Mouse (Mus musculus) limb, embryonic 14.5 days (tissue): ENCODE data around the gene Dnmt1. TPM values are rescaled to one million over a fixed set of nuclear protein-coding genes. Genes with fewer than 3 reads are reported as not detected.

Experiments
- ATAC-seq: fragments of 200-750 bp; cut with Nextera tagmentation; 2 replicates; pipeline ENCODE4 v1.8.0; 2017; ENCODE audit warnings: low read depth, moderate number of reproducible peaks, moderate TSS enrichment; ENCODE audit not compliant: low FRiP score
- DNase-seq: peaks from one replicate; pipeline ENCODE4 v3.0.0-alpha.2; 2015; ENCODE audit warnings: low spot score
- H3K27ac ChIP-seq: fragments of 300-500 bp; sonication (generic); replicated peaks from 2 replicates; pipeline ENCODE4 v1.5.1; 2014; ENCODE audit warnings: low read depth, mild to moderate bottlenecking, low read length, moderate library complexity, mixed read lengths
- H3K27me3 ChIP-seq: fragments of 300-500 bp; sonication (generic); 2 replicates; pipeline ENCODE4 v1.6.1; 2014; ENCODE audit warnings: low read length, mixed read lengths; ENCODE audit not compliant: control insufficient read depth, insufficient read depth
- H3K36me3 ChIP-seq: fragments of 300-500 bp; sonication (generic); 2 replicates; pipeline ENCODE4 v1.6.1; 2014; ENCODE audit warnings: mild to moderate bottlenecking, low read length, moderate library complexity, mixed read lengths; ENCODE audit not compliant: control insufficient read depth, insufficient read depth
- H3K4me1 ChIP-seq: fragments of 300-500 bp; sonication (generic); 2 replicates; pipeline ENCODE4 v1.6.1; 2014; ENCODE audit warnings: antibody characterized with exemption, low read length, mixed read lengths; ENCODE audit not compliant: control insufficient read depth, insufficient read depth
- H3K4me2 ChIP-seq: fragments of 300-500 bp; sonication (generic); replicated peaks from 2 replicates; pipeline ENCODE4 v1.6.1; 2014; ENCODE audit warnings: low read depth, mild to moderate bottlenecking, low read length, moderate library complexity; ENCODE audit not compliant: severe bottlenecking
- H3K4me3 ChIP-seq: fragments of 300-500 bp; sonication (generic); replicated peaks from 2 replicates; pipeline ENCODE4 v1.5.1; 2014; ENCODE audit warnings: low read length
- H3K9ac ChIP-seq: fragments of 300-500 bp; sonication (generic); 2 replicates; pipeline ENCODE4 v1.6.1; 2014; ENCODE audit warnings: mild to moderate bottlenecking, low read depth, low read length, moderate library complexity; ENCODE audit not compliant: severe bottlenecking
- H3K9me3 ChIP-seq: fragments of 300-500 bp; sonication (generic); 2 replicates; pipeline ENCODE4 v1.6.1; 2016; ENCODE audit warnings: low read length; ENCODE audit not compliant: control insufficient read depth
- POLR2A ChIP-seq: fragments of 200-500 bp; IDR thresholded peaks from 2 replicates; pipeline ENCODE4 v1.8.0; 2012; ENCODE audit warnings: inconsistent platforms, mild to moderate bottlenecking, moderate library complexity, borderline replicate concordance; ENCODE audit not compliant: insufficient read depth, insufficient read length; ENCODE audit errors: extremely low read depth
- WGBS: fragments of 180-500 bp; shearing (Covaris S2); extraction: QIAGEN DNeasy Blood & Tissue Kit; methylation state at CpG from one replicate; pipeline ENCODE4 v1.1.7; 2014; 5-methylcytosine and 5-hydroxymethylcytosine counted together
- polyA plus RNA-seq, 2 experiments: library from polyadenylated mRNA; depleted of rRNA in 1 of 2; stranded (reverse) in 1 of 2; unstranded in 1 of 2; fragments of >200 nt; fragmentation: Nextera tagmentation in 1 of 2; extraction: Ambion mirVana in 1 of 2; gene quantifications; 2 replicates each; pipeline versions ENCODE4 v1.2.1 to v1.2.3; 2012 to 2014

Dnmt1 gene
- polyA plus RNA-seq (2012; rRNA removed) (115 and 118 TPM in 2 replicates), polyA plus RNA-seq (2014; fragmentation: Nextera tagmentation; extraction: Ambion mirVana) (60.9 and 62.0 TPM in 2 replicates)

DNA sequence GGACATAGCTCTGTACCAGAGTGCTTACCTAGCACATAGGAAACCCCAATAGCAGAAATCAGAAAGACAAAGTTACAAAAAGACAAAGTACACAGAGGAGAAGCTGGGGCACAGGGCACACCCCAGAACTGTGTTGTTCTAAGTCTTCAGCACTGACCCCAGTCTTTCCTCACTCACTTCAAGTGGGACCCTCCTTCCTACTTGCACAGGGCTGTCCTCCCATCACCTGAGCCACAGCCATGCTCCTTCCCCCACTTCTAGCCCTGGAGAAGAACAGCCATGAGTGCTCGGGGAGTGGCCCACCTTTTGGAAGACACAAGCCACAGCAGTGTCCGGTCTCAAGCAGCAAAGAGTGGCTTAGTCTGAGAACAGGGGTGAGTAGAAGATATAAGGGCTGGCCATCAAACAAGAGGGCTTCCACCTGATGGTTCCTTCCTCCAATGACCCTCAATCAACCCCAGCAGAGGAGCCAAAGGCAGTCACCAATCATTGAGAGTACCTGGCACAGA, at the start of gene Dnmt1:
Gene Dnmt1, minus strand, starts transcription at position 459 of the 509 bp plus-strand sequence.
- no peak for ATAC-seq
- Histone ChIP-seq H3K4me1 (no peaks in the 10 kb centered on the region), H3K27ac (no peak within 1 kb of the TSS), H3K9me3 (no peaks in the 10 kb centered on the region), H3K9ac (no peak within 1 kb of the TSS), H3K27me3 (no peaks in the 10 kb centered on the region), H3K36me3 (peaks cover 9% of the 10 kb centered on the region), H3K4me3 (no peak within 1 kb of the TSS), H3K4me2 (no peak within 1 kb of the TSS)
- no peak for DNase-seq
- TF ChIP-seq POLR2A = no peak
- 81% methylated on average over 2 of the region's 2 CpGs for WGBS

- no peak for ATAC-seq
- no peaks in the 10 kb centered on the region for H3K27me3 ChIP-seq
- no peak overlapping the region for H3K4me3 ChIP-seq
- H3K9ac ChIP-seq = no peak overlapping the region
- no peak overlapping the region for H3K4me2 ChIP-seq
- no peak for TF ChIP-seq POLR2A
- 82% methylated on average over 7 of the region's 7 CpGs for WGBS
- H3K27ac ChIP-seq = no peak overlapping the region
- DNase-seq = no peak
- H3K36me3 ChIP-seq = peaks cover 34% of the 10 kb centered on the region
- no peaks in the 10 kb centered on the region for H3K9me3 ChIP-seq
- 0 out of 2 replicates have a peak, but pooled peaks cover 2% of the 10 kb centered on the region for H3K4me1 ChIP-seq
Observed at GRCm38 (mm10) chr9:21008007-21008406, 48.3 kb upstream of the Dnmt1 start.

- 0 out of 2 replicates have a peak, but pooled peaks cover 2% of the 10 kb centered on the region for H3K4me1 ChIP-seq
- H3K27ac ChIP-seq = no peak overlapping the region
- ATAC-seq (no peak), DNase-seq (no peak)
- H3K9me3 ChIP-seq = no peaks in the 10 kb centered on the region
- peaks cover 34% of the 10 kb centered on the region for H3K36me3 ChIP-seq
- no peak for TF ChIP-seq POLR2A
- 96% methylated on average over 10 of the region's 10 CpGs for WGBS
- H3K4me2 ChIP-seq = no peak overlapping the region
- H3K9ac ChIP-seq = no peak overlapping the region
- H3K4me3 ChIP-seq = no peak overlapping the region
- H3K27me3 ChIP-seq = no peaks in the 10 kb centered on the region
Observed at GRCm38 (mm10) chr9:21007313-21007952, 47.7 kb upstream of the Dnmt1 start.

DNA sequence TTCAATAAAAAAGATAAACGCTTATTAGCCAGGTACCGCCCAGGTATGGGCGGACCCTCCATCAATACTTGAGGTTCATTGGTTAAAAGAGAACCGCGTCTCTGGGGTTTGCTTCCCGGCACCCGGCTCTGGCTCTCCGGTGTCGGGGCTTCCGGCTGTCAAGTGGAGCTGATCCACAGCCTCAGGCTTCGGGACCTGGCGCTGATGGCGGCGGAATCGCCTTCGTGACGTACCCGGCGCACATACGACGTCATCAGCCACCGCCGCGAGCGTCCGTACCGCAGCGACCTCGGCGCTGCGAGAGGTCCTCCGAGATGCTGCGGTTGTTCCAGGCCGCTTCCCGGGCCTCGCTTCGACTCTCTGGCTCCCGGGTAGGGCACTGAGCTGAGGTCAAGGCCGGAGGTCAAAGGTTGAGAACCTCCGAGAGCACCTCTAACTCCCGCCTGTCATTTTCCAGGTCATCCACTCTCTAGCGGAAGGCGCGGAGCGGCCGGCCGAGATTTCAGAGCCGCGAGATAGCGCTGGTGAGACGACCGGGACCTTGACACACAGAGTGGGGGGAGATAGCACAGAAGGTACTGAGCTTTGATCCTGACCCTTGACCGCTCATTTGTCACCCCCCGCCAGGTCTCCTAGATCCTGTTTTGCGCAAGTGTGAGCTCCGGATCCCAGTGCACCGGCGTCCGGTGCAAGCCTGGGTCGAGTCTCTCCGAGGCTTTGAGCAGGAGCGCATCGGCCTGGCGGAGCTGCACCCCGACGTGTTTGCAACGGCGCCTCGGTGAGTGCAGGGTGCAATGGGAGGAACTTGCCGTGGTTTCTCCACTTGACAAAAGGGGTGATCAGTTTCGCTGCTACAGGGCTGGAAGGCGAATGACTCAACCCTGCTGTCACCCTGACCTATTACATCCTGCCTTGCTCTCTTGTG, 43.2 kb upstream of the Dnmt1 start, which contains the start of gene Mrpl4:
Gene Mrpl4, plus strand, starts transcription at position 112 of the 925 bp plus-strand sequence.
- H3K27ac ChIP-seq = peak within 1 kb of the TSS; percentile 73
- 2% methylated on average over 71 of the region's 72 CpGs for WGBS
- peak; percentile 86; the same call in 1 of the 2 replicates for TF ChIP-seq POLR2A
- DNase-seq (peak; percentile 73), ATAC-seq (peak; percentile 84)
- peak within 1 kb of the TSS; percentile 83 for H3K4me2 ChIP-seq
- no peaks in the 10 kb centered on the region for H3K9me3 ChIP-seq
- peaks cover 22% of the 10 kb centered on the region for H3K36me3 ChIP-seq
- H3K4me3 ChIP-seq = peak within 1 kb of the TSS; percentile 92
- peak within 1 kb of the TSS; percentile 87 for H3K9ac ChIP-seq
- 0 out of 2 replicates have a peak, but pooled peaks cover 2% of the 10 kb centered on the region for H3K4me1 ChIP-seq
- no peaks in the 10 kb centered on the region for H3K27me3 ChIP-seq

DNA sequence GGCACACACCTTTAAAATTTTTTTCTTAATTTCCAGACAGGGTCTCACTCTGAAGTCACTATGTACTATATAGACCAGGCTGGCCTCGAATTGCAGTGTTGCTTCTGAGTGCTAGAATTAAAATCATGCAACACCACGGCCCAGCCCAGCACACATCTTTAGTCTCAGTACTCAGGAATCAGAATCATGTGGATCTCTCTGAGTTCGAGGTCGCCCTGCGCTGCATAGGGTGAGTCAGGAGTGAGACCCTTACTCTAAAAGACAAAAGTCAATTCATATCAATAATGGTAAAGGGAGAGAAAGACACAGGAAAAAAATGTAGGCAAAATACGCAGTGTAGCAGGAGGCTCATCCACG, 42.6 kb upstream of the Dnmt1 start:
- WGBS = 11% methylated on average over 7 of the region's 7 CpGs
- H3K27ac ChIP-seq = peak overlapping the region; percentile 73; the same call in 1 of the 2 replicates
- no peaks in the 10 kb centered on the region for H3K27me3 ChIP-seq
- TF ChIP-seq POLR2A = no peak
- H3K36me3 ChIP-seq = peaks cover 15% of the 10 kb centered on the region
- ATAC-seq = peak; percentile 20
- H3K4me3 ChIP-seq = peak overlapping the region; percentile 92
- 0 out of 2 replicates have a peak, but pooled peaks cover 2% of the 10 kb centered on the region for H3K4me1 ChIP-seq
- H3K9ac ChIP-seq = peak overlapping the region; percentile 87
- H3K9me3 ChIP-seq = no peaks in the 10 kb centered on the region
- no peak for DNase-seq
- peak overlapping the region; percentile 83 for H3K4me2 ChIP-seq
